Mouse (Mus musculus) hematopoietic stem cell, adult 5-6 weeks (primary cell): Measurements from ENCODE around the gene Ddx47. TPM values are rescaled to one million over a fixed set of nuclear protein-coding genes. Genes with fewer than 3 reads are reported as not detected.

Source experiments
- ATAC-seq, 2 experiments: fragments of 125-278 bp in 1 of 2; replicated peaks in 1 of 2; 2 replicates each; pipeline ENCODE4 v1.8.0; 2016 to 2017; ENCODE audit warnings: inconsistent platforms in 2 of 2, mild to moderate bottlenecking in 2 of 2, moderate number of reproducible peaks in 2 of 2, low read depth in 1 of 2, moderate TSS enrichment in 1 of 2; ENCODE audit not compliant: low FRiP score in 2 of 2, poor library complexity in 2 of 2, severe bottlenecking in 2 of 2, insufficient read depth in 1 of 2, low TSS enrichment in 1 of 2
- total RNA-seq: library from RNA; stranded (forward); fragments of 172-1452, 232-1000 nt; gene quantifications from 2 replicates; pipeline ENCODE4 v1.2.3, GENCODE M21; 2017

Gene Ddx47
- total RNA-seq, 1 experiment from 2014 or later, result 132 TPM

GRCm38 (mm10) chr6:134998076-134998475, 13.3 kb upstream of the Ddx47 start:
- no peak for ATAC-seq

- no peak for ATAC-seq
These were observed 12.6 kb upstream of the Ddx47 start for GRCm38 (mm10) chr6:134998781-134999180.

GRCm38 (mm10) chr6:135000272-135000671, 11.1 kb upstream of the Ddx47 start:
- no peak for ATAC-seq

- ATAC-seq, result 0 out of 4 replicates have a peak, but pooled peaks of 1 of the 2 experiments have one; percentile 29
These were observed 9.4 kb upstream of the Ddx47 start for GRCm38 (mm10) chr6:135001991-135002390.

- ATAC-seq, result no peak
These were observed 5.0 kb upstream of the Ddx47 start for GRCm38 (mm10) chr6:135006372-135006771.

- peak in 1 of 2 experiments; percentile 13; a peak in 2 of 4 replicates for ATAC-seq
These were observed 313 bp downstream of the Ddx47 start for GRCm38 (mm10) chr6:135011734-135012116.

GRCm38 (mm10) chr6:135017211-135017610, 5.8 kb downstream of the Ddx47 start:
- ATAC-seq, result no peak

GRCm38 (mm10) chr6:135019564-135019963, 8.2 kb downstream of the Ddx47 start:
- ATAC-seq, result no peak

- no peak for ATAC-seq
These were observed 10.2 kb downstream of the Ddx47 start for GRCm38 (mm10) chr6:135021633-135022032.

- no peak for ATAC-seq
These were observed 12.0 kb downstream of the Ddx47 start for GRCm38 (mm10) chr6:135023379-135023778.

- ATAC-seq, result no peak
These were observed 13.5 kb downstream of the Ddx47 start for GRCm38 (mm10) chr6:135024781-135025420.

- ATAC-seq, result peak; percentile 75 to 88
These were observed 14.8 kb downstream of the Ddx47 start for GRCm38 (mm10) chr6:135026232-135026631.

- no peak for ATAC-seq
These were observed 15.3 kb downstream of the Ddx47 start for GRCm38 (mm10) chr6:135026755-135027154.

- ATAC-seq, result peak in 1 of 2 experiments; percentile 29; a peak in 2 of 4 replicates
These were observed 17.8 kb downstream of the Ddx47 start for GRCm38 (mm10) chr6:135029246-135029645.

- no peak for ATAC-seq
These were observed 27.3 kb downstream of the Ddx47 start for GRCm38 (mm10) chr6:135038674-135039073.

GRCm38 (mm10) chr6:135040275-135040871, 29.0 kb downstream of the Ddx47 start:
- ATAC-seq, result 0 out of 4 replicates have a peak, but pooled peaks of 1 of the 2 experiments have one; percentile 26

GRCm38 (mm10) chr6:135041930-135042329, 30.5 kb downstream of the Ddx47 start:
- ATAC-seq, result no peak

- no peak for ATAC-seq
These were observed 35.9 kb downstream of the Ddx47 start for GRCm38 (mm10) chr6:135047276-135047675.

- ATAC-seq, result no peak
These were observed 37.1 kb downstream of the Ddx47 start for GRCm38 (mm10) chr6:135048509-135048908.
